Mouse (Mus musculus) hindbrain, postnatal 0 days (tissue): ENCODE data around the gene Neurog1. TPM values are rescaled to one million over a fixed set of nuclear protein-coding genes. Genes with fewer than 3 reads are reported as not detected.

Source experiments
- ATAC-seq: fragments of 200-750 bp; cut with Nextera tagmentation; 2 replicates; pipeline ENCODE4 v1.8.0; 2017; ENCODE audit warnings: mild to moderate bottlenecking, moderate TSS enrichment, moderate library complexity
- DNase-seq: peaks from one replicate; pipeline ENCODE4 v3.0.0-alpha.2; 2015; ENCODE audit warnings: low spot score
- H3K27ac ChIP-seq: fragments of 300-500 bp; sonication (generic); 2 replicates; pipeline ENCODE4 v1.5.1; 2014; ENCODE audit warnings: mild to moderate bottlenecking
- H3K27me3 ChIP-seq: fragments of 300-500 bp; sonication (generic); 2 replicates; pipeline ENCODE4 v1.6.1; 2014; ENCODE audit warnings: low read length, mixed read lengths; ENCODE audit not compliant: insufficient read depth
- H3K36me3 ChIP-seq: fragments of 300-500 bp; sonication (generic); 2 replicates; pipeline ENCODE4 v1.6.1; 2014; ENCODE audit warnings: low read length, mixed read lengths; ENCODE audit not compliant: insufficient read depth
- H3K4me1 ChIP-seq: fragments of 300-500 bp; sonication (generic); 2 replicates; pipeline ENCODE4 v1.6.1; 2014; ENCODE audit warnings: antibody characterized with exemption, low read length, mixed read lengths; ENCODE audit not compliant: insufficient read depth
- H3K4me2 ChIP-seq: fragments of 300-500 bp; sonication (generic); 2 replicates; pipeline ENCODE4 v1.6.1; 2014; ENCODE audit warnings: low read depth, mild to moderate bottlenecking, low read length, moderate library complexity, mixed read lengths
- H3K4me3 ChIP-seq: fragments of 300-500 bp; sonication (generic); 2 replicates; pipeline ENCODE4 v1.5.1; 2014; ENCODE audit warnings: low read length
- H3K9ac ChIP-seq: fragments of 300-500 bp; sonication (generic); replicated peaks from 2 replicates; pipeline ENCODE4 v1.6.1; 2014; ENCODE audit warnings: mild to moderate bottlenecking, low read length, moderate library complexity, mixed read lengths
- H3K9me3 ChIP-seq: fragments of 300-500 bp; sonication (generic); 2 replicates; pipeline ENCODE4 v1.6.1; 2016; ENCODE audit warnings: low read length, mixed read lengths
- CTCF ChIP-seq: IDR thresholded peaks from 2 replicates; pipeline ENCODE4 v1.5.1; 2016; ENCODE audit warnings: antibody characterized with exemption, control low read depth, low read depth
- WGBS: fragments of 180-500 bp; shearing (Covaris S2); extraction: QIAGEN DNeasy Blood & Tissue Kit; methylation state at CpG from one replicate; pipeline ENCODE4 v1.1.7; 2014; 5-methylcytosine and 5-hydroxymethylcytosine counted together
- polyA plus RNA-seq: library from polyadenylated mRNA; unstranded; fragments of >200 nt; fragmentation: Nextera tagmentation; extraction: Ambion mirVana; gene quantifications from 2 replicates; pipeline ENCODE4 v1.2.1, GENCODE M21; 2015
- total RNA-seq: library from RNA; depleted of rRNA; stranded (reverse); fragments of >200 nt; gene quantifications from 2 replicates; pipeline ENCODE4 v1.2.3, GENCODE M21; 2014; rRNA removed

Neurog1 gene
- total RNA-seq, result 0.14 and 0.42 TPM in 2 replicates
- polyA plus RNA-seq, result 0.10 and 0.30 TPM in 2 replicates

- H3K27ac ChIP-seq, result no peak within 1 kb of the TSS
- H3K9me3 ChIP-seq, result no peaks in the 10 kb centered on the region
- peak within 1 kb of the TSS; percentile 22 for H3K4me3 ChIP-seq
- peaks cover 96% of the 10 kb centered on the region for H3K27me3 ChIP-seq
- peak within 1 kb of the TSS; percentile 44 for H3K4me2 ChIP-seq
- no peak within 1 kb of the TSS; the same call in 1 of the 2 replicates for H3K9ac ChIP-seq
- ATAC-seq (peak; percentile 80), DNase-seq (peak; percentile 52)
- TF ChIP-seq CTCF, result no peak
- peaks cover 8% of the 10 kb centered on the region; the same call in 1 of the 2 replicates for H3K4me1 ChIP-seq
- under 1% methylated on average over 62 of the region's 65 CpGs for WGBS
- no peaks in the 10 kb centered on the region for H3K36me3 ChIP-seq
Measured at GRCm38 (mm10) chr13:56251924-56252619, at the start of gene Neurog1. Gene Neurog1 (minus strand): TSS chr13:56252163.

- Histone ChIP-seq H3K4me1 (peaks cover 11% of the 10 kb centered on the region; the same call in 1 of the 2 replicates), H3K9me3 (no peaks in the 10 kb centered on the region), H3K4me3 (no peak overlapping the region), H3K27ac (no peak overlapping the region), H3K9ac (no peak overlapping the region), H3K36me3 (no peaks in the 10 kb centered on the region), H3K4me2 (no peak overlapping the region), H3K27me3 (peaks cover 21% of the 10 kb centered on the region)
- no peak; the same call in none of the 2 replicates for TF ChIP-seq CTCF
- ATAC-seq, result no peak
- no peak for DNase-seq
- WGBS, result 94% methylated on average over 11 of the region's 11 CpGs
Measured at GRCm38 (mm10) chr13:56299336-56299735, 47.4 kb upstream of the Neurog1 start.

GRCm38 (mm10) chr13:56296659-56297020 lies 44.7 kb upstream of the Neurog1 start:
- DNase-seq (no peak), ATAC-seq (0 out of 2 replicates have a peak, but pooled peaks have one; percentile 9)
- WGBS, result 9% methylated on average over 8 of the region's 8 CpGs
- Histone ChIP-seq H3K4me3 (peak overlapping the region; percentile 44), H3K4me1 (peaks cover 11% of the 10 kb centered on the region; the same call in 1 of the 2 replicates), H3K9me3 (no peaks in the 10 kb centered on the region), H3K36me3 (no peaks in the 10 kb centered on the region), H3K4me2 (peak overlapping the region; percentile 68), H3K9ac (peak overlapping the region; percentile 15; the same call in 1 of the 2 replicates), H3K27me3 (peaks cover 25% of the 10 kb centered on the region), H3K27ac (no peak overlapping the region)
- no peak for TF ChIP-seq CTCF

- DNase-seq (peak; percentile 65), ATAC-seq (peak; percentile 72)
- 1% methylated on average over 58 of the region's 76 CpGs for WGBS
- no peak for TF ChIP-seq CTCF
- H3K9ac ChIP-seq, result peak within 1 kb of the TSS; percentile 47; the same call in 1 of the 2 replicates
- peak within 1 kb of the TSS; percentile 68 for H3K4me2 ChIP-seq
- peaks cover 11% of the 10 kb centered on the region; the same call in 1 of the 2 replicates for H3K4me1 ChIP-seq
- H3K9me3 ChIP-seq, result no peaks in the 10 kb centered on the region
- peak within 1 kb of the TSS; percentile 44 for H3K4me3 ChIP-seq
- H3K27ac ChIP-seq, result 0 out of 2 replicates have a peak within 1 kb of the TSS, but pooled peaks have one; percentile 41
- H3K36me3 ChIP-seq, result no peaks in the 10 kb centered on the region
- H3K27me3 ChIP-seq, result peaks cover 25% of the 10 kb centered on the region
Measured at GRCm38 (mm10) chr13:56295943-56296658, 44.1 kb upstream of the Neurog1 start, which contains the start of gene Cxcl14. Gene Cxcl14 (minus strand): TSS chr13:56296551.

- WGBS, result 7% methylated on average over 13 of the region's 13 CpGs
- DNase-seq (no peak), ATAC-seq (no peak)
- H3K36me3 ChIP-seq, result no peaks in the 10 kb centered on the region
- H3K9me3 ChIP-seq, result no peaks in the 10 kb centered on the region
- 0 out of 2 replicates have a peak overlapping the region, but pooled peaks have one; percentile 41 for H3K27ac ChIP-seq
- H3K4me3 ChIP-seq, result peak overlapping the region; percentile 44
- H3K4me2 ChIP-seq, result peak overlapping the region; percentile 68
- TF ChIP-seq CTCF, result no peak
- H3K27me3 ChIP-seq, result peaks cover 25% of the 10 kb centered on the region
- H3K4me1 ChIP-seq, result peaks cover 11% of the 10 kb centered on the region; the same call in 1 of the 2 replicates
- peak overlapping the region; percentile 47; the same call in 1 of the 2 replicates for H3K9ac ChIP-seq
Measured at GRCm38 (mm10) chr13:56295586-56295942, 43.6 kb upstream of the Neurog1 start.

- no peak for ATAC-seq
- Histone ChIP-seq H3K4me3 (peak overlapping the region; percentile 44), H3K9me3 (no peaks in the 10 kb centered on the region), H3K27me3 (peaks cover 25% of the 10 kb centered on the region), H3K36me3 (no peaks in the 10 kb centered on the region), H3K27ac (no peak overlapping the region), H3K4me1 (peaks cover 11% of the 10 kb centered on the region; the same call in 1 of the 2 replicates), H3K4me2 (peak overlapping the region; percentile 68), H3K9ac (0 out of 2 replicates have a peak overlapping the region, but pooled peaks have one; percentile 13)
- 9% methylated on average over 10 of the region's 10 CpGs for WGBS
- no peak for DNase-seq
- no peak for TF ChIP-seq CTCF
Measured at GRCm38 (mm10) chr13:56294908-56295307, 42.9 kb upstream of the Neurog1 start.
